Mouse (Mus musculus): ENCODE results near the gene Cnn3.

Cnn3 gene

DNA sequence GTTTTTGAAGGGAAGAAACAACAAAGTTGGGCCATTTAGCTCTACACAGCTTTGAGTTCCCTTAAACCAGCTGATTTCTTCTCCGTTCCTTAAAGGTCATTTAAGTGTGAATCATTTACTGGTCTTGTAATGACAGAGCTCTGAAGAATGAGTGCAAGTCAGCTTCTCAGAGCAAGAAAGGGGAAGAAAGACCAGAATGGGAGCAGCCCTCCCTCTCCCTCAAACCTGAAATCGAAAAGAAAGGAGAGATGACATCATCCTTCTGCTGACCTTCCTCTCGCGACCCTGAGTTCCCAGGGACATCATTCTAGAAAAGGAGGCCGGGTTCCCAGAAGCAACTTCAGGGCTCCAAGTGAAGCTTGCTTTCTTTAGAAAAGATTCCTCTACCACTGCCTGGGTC is 64.6 kb downstream of the Cnn3 start:
- no peak for DNase-seq (ENCODE audit: extremely low spot score)

DNA sequence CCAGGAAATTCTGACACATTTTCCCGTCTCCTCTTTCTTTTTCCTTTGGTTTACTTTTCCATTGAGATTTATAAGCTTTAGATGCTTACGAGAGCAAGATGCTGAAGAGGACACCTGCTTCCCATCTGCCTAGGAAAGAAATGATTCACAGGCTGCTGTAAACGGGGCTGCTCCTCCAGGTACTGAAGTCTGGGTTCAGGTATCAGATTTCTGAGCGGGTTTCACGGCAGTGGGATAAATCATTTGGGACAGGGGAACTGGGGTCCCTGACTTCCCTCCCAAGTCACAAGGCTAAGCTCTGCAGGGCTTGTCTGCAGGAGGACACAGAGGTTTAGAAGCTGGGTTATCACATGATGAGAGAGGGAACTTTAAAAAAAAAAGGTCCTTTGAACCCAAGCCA is 65.7 kb downstream of the Cnn3 start:
- no peak for DNase-seq (ENCODE audit: extremely low spot score)

DNA sequence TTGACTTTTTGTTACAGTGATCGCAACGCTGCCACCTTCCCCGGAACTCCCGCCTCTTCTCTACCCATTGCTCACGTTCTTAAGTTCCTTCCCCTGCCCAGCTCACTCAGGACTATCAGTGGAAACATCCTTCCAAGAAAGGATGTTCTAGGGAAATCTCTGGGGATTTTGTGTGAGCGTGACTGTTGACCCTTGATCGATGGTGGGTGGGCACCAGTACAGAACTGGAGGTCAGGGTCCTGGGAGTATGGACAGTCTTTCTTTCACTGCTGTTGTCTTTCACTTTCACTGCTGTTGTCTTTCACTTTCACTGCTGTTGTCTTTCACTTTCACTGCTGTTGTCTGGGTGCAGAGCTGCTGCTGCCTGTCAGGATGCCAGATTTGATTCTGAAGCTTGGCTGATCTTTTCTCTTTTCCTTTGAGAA is 67.7 kb downstream of the Cnn3 start:
- no peak for DNase-seq (ENCODE audit: extremely low spot score)

- peak; percentile 53 for DNase-seq (ENCODE audit: extremely low spot score)
Observed at GRCm38 (mm10) chr3:121500225-121500624, 73.9 kb downstream of the Cnn3 start.

GRCm38 (mm10) chr3:121500734-121501133 is 74.4 kb downstream of the Cnn3 start:
- no peak for DNase-seq (ENCODE audit: extremely low spot score)

DNA sequence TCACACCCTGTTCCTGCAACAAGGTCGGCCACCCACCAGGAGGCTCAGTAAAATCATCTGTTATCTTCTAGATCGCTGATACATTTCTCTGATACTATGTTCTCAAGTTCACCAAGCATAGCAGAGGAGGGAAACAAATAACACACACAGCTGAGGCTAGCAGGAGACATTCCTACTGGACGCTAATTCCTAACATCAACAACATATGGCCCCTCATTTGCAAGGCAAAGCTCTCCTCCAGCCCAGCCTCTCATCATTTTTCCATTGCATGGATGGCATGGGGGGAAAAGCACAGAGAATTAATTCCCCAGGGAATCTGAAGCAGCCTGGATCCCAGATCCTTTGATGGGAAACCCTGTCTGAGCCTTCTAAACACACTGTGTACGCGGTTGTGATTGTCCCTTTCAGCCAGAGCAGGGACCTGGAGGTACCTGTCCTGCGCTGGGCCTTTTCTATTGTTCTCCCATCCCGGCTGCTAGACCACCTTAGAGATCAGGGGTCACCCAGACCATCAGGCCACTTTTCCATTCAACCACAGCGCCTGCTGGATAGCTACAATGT is 78.7 kb downstream of the Cnn3 start:
- DNase-seq (ENCODE audit: extremely low spot score), result no peak

DNA sequence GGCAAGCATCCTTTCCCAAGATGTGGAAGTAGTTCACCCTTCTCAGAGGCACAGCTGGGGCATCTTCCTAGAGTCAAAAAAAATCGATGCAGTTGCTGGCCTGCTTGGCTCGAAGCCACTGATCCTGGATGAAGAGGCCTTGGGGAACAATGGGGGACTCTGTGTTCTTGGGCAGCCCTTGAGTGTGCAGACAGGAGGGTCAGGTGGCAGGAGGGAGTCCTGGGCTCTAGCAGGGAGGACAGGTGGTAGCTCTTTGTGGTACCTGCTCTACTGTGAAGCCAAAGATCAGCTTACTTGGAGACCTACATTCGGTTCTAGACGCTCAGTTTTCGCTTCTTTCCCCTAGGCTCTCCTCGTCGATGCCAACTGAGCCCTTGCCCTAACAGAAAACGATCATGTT is 79.9 kb downstream of the Cnn3 start:
- DNase-seq (ENCODE audit: extremely low spot score), result no peak

DNA sequence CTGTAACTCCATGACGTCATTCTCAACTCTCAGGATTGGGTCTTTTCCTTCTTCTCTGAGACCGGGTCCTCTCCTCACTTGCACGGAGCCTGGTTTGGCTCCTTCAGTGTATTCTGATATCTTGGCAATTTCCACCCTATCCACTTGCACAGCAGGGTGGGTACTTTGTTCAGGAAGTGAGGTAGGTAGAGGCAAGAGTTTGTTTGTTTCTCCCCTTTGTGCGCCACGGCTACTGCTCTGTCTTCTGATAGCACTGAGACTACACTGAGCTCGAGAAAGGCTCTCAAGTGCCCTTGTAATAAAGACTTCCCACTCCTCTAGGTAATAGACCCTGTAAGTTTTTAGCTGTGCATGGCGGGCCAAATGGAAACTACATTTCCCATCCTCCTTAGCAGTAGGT is 80.5 kb downstream of the Cnn3 start:
- no peak for DNase-seq (ENCODE audit: extremely low spot score)

DNA sequence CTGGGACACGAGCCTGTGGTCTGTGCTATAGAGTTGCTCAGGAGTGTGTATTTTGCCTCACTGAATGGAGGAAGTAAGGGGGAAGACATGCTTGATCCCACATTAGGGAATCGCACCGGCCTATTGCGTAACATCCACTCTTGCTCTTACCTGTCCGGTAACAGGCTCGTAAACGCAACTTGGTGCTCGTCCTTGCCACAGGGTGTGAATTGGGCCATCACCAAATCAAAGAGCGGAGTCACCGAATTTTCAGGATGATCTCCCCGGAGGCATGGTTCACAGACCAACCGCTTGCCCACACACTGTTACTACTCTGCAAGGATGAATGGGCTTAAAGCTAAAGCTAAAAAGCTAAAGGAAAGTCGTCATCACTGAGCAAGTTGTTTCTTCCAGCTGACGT is 81.4 kb downstream of the Cnn3 start:
- no peak for DNase-seq (ENCODE audit: extremely low spot score)
